Mouse (Mus musculus): Measurements from ENCODE around the gene Vsig8. TPM values are rescaled to one million over a fixed set of nuclear protein-coding genes. Genes with fewer than 3 reads are reported as not detected.

The Vsig8 gene
- polyA plus RNA-seq, 1 experiment = not detected

DNA sequence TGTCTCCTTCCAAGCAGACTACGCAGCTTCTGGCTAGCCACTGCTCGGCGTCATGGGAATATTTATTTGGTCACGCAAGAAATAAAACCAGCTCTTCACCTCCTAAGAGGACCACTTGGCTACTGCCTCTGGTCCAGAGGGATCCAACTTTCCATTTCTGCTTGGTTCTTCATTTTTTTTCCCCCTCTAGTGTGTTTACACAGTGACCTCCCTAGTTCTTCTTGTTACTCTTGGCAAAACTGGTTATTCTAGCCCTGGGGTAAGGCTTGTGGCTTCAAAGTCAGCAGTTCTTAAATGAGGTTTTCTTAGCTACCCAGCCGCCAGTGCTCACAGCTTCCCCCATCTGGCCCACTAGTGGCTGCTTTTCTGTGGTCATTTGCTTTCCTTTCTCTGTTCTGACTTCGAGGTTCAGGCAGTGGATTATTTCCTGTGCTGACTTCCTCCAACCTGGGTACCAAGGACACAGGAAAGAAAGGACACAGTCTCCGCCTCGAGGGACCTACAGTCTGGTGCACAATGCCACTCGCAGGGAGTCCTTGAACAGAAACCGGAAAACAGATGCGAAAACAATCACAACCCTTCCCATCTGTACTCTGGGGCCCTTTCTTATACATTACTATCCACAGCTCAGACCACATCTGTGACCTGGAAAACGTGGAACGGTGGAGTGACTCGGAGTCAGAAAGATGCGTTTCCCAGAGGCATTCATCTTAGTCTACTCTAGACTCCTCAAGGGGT lies 30.5 kb upstream of the Vsig8 start:
- H3K4me3 ChIP-seq (replicated peaks) = no peak overlapping the region
- peaks cover 48% of the 10 kb centered on the region for H3K27me3 ChIP-seq (ENCODE audit: control insufficient read depth)
- H3K4me1 ChIP-seq (ENCODE audit: control insufficient read depth) = peaks cover 2% of the 10 kb centered on the region
- H3K9me3 ChIP-seq (ENCODE audit: control insufficient read depth, low read length) = no peaks in the 10 kb centered on the region
- no peak for TF ChIP-seq TAL1 (IDR thresholded peaks at IDR 0.05; ENCODE audit: low read length)
- TF ChIP-seq GATA1 (IDR thresholded peaks at IDR 0.05; ENCODE audit: low read length) = no peak
- no peaks in the 10 kb centered on the region for H3K36me3 ChIP-seq (ENCODE audit: control insufficient read depth)

DNA sequence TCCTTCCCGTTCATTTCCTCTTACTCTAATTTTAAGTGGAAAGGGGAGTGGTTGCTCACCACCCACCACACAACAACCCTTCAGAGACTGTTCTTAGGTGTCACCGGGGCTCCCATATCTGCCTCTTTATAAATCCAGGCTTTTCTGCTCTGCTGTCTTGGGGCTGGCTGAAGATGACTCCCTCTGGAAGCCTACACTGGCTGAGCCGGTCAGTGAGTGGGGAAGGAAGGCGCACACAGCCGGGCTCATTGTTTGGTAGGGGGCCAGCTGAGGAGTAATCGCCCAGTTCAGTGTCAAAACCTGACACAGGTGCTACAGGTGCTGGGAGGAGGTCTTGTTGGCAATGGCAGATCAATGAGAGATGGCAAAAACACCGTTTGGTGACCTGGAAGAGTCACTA lies 29.8 kb upstream of the Vsig8 start:
- H3K27me3 ChIP-seq (ENCODE audit: control insufficient read depth) = peaks cover 46% of the 10 kb centered on the region
- H3K4me1 ChIP-seq (ENCODE audit: control insufficient read depth) = peaks cover 2% of the 10 kb centered on the region

DNA sequence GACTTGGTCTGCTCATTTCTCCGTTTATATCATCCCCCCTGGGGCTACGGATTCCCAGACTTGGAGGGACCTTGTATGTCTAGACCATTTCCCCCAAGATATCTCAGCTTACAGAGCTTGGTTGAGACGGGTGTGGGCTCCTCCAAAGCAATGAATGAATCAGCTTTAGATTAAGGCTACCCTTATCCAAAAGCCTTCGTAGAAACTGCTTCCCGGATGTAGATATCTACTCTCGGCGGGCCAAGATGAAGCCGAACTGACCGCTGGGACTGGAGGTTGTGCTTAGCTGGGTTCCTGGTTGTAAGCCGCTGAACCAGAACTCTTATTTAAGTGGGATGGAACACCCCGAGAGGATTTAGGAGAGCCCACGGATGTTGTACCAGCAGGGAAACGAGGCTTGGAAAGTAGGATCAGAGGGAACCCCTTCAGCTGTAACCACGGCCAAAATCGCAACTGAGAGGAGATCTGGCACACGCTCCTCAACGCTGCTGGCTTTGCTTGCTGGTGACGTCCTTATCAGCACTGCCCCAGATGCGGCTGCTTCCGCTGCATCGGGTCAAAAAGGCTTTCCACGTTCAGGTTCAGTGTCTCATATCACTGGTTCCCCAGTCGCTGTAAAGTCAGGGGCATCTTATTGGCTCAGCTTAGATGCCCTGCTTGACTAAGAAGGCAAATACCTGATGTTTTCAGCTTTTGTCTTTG lies 29.2 kb upstream of the Vsig8 start:
- H3K4me1 ChIP-seq (ENCODE audit: control insufficient read depth) = peaks cover 2% of the 10 kb centered on the region

More for the DNA sequence above, 29.8 kb upstream of the Vsig8 start:
- no peaks in the 10 kb centered on the region for H3K9me3 ChIP-seq (ENCODE audit: control insufficient read depth, low read length)
- H3K36me3 ChIP-seq (ENCODE audit: control insufficient read depth) = no peaks in the 10 kb centered on the region
- TF ChIP-seq GATA1 (IDR thresholded peaks at IDR 0.05; ENCODE audit: low read length) (no peak), TAL1 (IDR thresholded peaks at IDR 0.05; ENCODE audit: low read length) (no peak)
- no peak overlapping the region for H3K4me3 ChIP-seq (replicated peaks)

DNA sequence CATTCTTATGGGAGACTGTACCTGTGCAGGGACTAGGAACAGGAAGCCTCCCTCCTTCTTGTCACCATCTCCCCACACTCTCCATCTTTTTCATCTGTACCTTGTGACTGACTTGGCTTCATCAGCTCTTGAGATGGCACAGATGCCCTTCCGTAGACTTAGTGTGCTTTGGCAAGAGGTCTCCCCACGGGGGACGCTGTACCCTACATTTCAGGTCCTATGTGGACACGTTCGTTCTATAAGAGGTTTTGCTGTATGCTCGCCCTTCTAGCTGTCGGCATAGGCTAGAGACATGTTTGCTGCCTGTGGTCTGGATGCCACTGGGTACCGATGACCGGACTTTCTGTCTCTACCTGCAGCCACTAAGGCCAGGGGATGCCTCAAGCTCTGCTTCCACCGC lies 28.3 kb upstream of the Vsig8 start:
- TF ChIP-seq GATA1 (IDR thresholded peaks at IDR 0.05; ENCODE audit: low read length) (no peak), TAL1 (IDR thresholded peaks at IDR 0.05; ENCODE audit: low read length) (no peak)
- Histone ChIP-seq H3K36me3 (ENCODE audit: control insufficient read depth) (no peaks in the 10 kb centered on the region), H3K9me3 (ENCODE audit: control insufficient read depth, low read length) (no peaks in the 10 kb centered on the region), H3K27me3 (ENCODE audit: control insufficient read depth) (peaks cover 55% of the 10 kb centered on the region), H3K4me3 (replicated peaks) (no peak overlapping the region), H3K4me1 (ENCODE audit: control insufficient read depth) (peaks cover 2% of the 10 kb centered on the region)

More for the DNA sequence above, 29.2 kb upstream of the Vsig8 start:
- Histone ChIP-seq H3K27me3 (ENCODE audit: control insufficient read depth) (peaks cover 46% of the 10 kb centered on the region), H3K36me3 (ENCODE audit: control insufficient read depth) (no peaks in the 10 kb centered on the region), H3K4me3 (replicated peaks) (no peak overlapping the region), H3K9me3 (ENCODE audit: control insufficient read depth, low read length) (no peaks in the 10 kb centered on the region)
- TF ChIP-seq TAL1 (IDR thresholded peaks at IDR 0.05; ENCODE audit: low read length) (no peak), GATA1 (IDR thresholded peaks at IDR 0.05; ENCODE audit: low read length) (no peak)

DNA sequence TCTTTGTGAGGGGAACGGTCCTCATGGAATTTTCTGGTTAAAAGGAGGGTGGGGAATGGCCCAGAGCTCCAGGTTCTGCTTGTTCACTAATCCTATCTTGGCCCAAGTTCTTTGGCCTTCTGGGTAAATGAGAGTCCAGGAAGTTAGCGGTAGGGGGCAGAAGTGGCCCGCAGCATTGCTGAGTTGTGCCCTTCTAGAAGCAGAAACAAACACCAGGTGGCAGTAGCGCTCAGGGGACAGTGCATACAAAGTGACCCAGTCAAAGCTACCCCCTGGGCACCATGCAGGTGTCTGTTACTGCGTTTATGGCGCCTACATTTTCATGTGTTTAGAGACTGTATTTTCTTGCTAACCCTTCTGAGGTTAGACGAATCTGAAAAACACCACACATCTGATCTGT lies 27.0 kb upstream of the Vsig8 start:
- TF ChIP-seq TAL1 (IDR thresholded peaks at IDR 0.05; ENCODE audit: low read length) (no peak), GATA1 (IDR thresholded peaks at IDR 0.05; ENCODE audit: low read length) (no peak)
- no peak overlapping the region for H3K4me3 ChIP-seq (replicated peaks)
- H3K9me3 ChIP-seq (ENCODE audit: control insufficient read depth, low read length) = no peaks in the 10 kb centered on the region
- peaks cover 60% of the 10 kb centered on the region for H3K27me3 ChIP-seq (ENCODE audit: control insufficient read depth)
- peaks cover 2% of the 10 kb centered on the region for H3K4me1 ChIP-seq (ENCODE audit: control insufficient read depth)
- no peaks in the 10 kb centered on the region for H3K36me3 ChIP-seq (ENCODE audit: control insufficient read depth)

DNA sequence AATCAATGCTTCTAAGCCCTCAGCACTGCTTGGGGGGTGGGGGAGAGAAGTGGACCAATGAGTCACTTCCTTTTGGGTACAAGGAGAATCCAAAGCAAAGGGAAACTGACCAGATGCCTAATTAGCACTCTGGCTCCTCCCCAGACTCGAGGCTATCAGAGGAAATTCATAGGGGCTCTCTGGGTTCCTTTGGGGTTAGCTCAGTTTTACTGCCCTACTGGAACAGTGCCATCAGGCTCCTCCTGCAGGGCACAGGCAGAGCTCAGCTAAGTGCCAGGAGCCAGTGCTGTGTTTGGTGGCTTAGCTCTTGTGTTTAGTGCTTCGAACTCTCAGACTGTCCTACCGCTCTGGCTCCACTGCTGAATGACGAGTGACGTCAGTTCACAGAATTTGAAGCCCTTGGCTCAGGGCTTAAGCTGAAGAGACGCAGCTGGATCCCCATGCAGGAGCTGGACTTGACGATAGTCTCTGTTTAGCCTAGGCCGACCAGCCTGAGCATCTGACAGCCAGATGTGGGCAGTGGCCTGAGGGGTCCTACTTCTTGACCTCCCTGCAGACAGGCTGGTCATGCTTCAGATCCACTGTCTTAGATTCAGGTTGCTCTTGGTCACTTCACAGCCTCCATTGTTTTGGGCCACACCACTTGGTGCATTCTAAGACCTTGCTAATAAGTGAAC lies 25.1 kb upstream of the Vsig8 start:
- no peaks in the 10 kb centered on the region for H3K36me3 ChIP-seq (ENCODE audit: control insufficient read depth)
- H3K9me3 ChIP-seq (ENCODE audit: control insufficient read depth, low read length) = no peaks in the 10 kb centered on the region
- H3K4me3 ChIP-seq (replicated peaks) = no peak overlapping the region
- no peak for TF ChIP-seq TAL1 (IDR thresholded peaks at IDR 0.05; ENCODE audit: low read length)
- TF ChIP-seq GATA1 (IDR thresholded peaks at IDR 0.05; ENCODE audit: low read length) = no peak
- peaks cover 2% of the 10 kb centered on the region for H3K4me1 ChIP-seq (ENCODE audit: control insufficient read depth)
- peaks cover 50% of the 10 kb centered on the region for H3K27me3 ChIP-seq (ENCODE audit: control insufficient read depth)

DNA sequence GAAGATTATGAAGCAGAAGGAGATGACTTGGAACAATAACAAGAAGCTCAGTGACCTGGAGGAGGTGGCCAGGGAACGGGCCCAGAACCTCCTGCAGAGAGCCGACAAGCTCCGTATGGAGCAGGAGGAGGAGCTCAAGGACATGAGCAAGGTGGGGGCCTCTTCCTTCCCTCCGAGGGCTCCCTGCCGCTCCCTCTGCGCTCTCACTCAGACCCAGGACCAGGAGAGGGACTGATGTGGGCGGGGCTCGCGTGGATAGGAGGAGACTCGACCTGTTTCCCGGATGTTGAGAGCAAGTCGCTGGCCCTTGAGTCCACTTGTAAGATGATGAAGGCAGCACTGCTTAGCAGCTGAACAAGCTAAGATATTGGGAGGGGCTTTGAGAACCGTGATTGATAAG lies 23.2 kb upstream of the Vsig8 start:
- Histone ChIP-seq H3K27me3 (ENCODE audit: control insufficient read depth) (peaks cover 32% of the 10 kb centered on the region), H3K4me3 (replicated peaks) (no peak overlapping the region)

DNA sequence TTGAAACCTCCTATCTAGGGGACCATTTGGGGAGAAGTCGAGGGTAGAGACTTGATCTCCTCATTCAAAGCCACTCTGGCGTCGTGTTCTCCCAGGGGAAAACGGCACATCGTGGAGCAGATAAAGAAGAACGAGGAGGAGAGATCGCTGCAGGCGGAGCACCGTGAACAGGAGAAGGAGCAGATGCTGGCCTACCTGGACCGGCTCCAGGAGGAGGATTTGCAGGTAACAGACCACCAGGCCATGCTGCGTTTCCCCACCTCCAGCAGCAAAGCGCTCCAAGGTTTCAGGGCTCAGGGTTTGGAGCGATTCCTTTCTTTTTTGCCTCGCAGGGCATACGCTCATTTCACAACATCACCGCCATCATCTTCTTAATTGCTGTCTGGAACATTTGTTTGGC lies 20.6 kb upstream of the Vsig8 start:
- Histone ChIP-seq H3K27me3 (ENCODE audit: control insufficient read depth) (peaks cover 27% of the 10 kb centered on the region), H3K36me3 (ENCODE audit: control insufficient read depth) (no peaks in the 10 kb centered on the region), H3K9me3 (ENCODE audit: control insufficient read depth, low read length) (no peaks in the 10 kb centered on the region), H3K4me3 (replicated peaks) (no peak overlapping the region), H3K4me1 (ENCODE audit: control insufficient read depth) (no peaks in the 10 kb centered on the region)
- TF ChIP-seq TAL1 (IDR thresholded peaks at IDR 0.05; ENCODE audit: low read length) = no peak
- TF ChIP-seq GATA1 (IDR thresholded peaks at IDR 0.05; ENCODE audit: low read length) = no peak

More for the DNA sequence above, 23.2 kb upstream of the Vsig8 start:
- H3K9me3 ChIP-seq (ENCODE audit: control insufficient read depth, low read length) = no peaks in the 10 kb centered on the region
- TF ChIP-seq GATA1 (IDR thresholded peaks at IDR 0.05; ENCODE audit: low read length) (no peak), TAL1 (IDR thresholded peaks at IDR 0.05; ENCODE audit: low read length) (no peak)
- H3K4me1 ChIP-seq (ENCODE audit: control insufficient read depth) = no peaks in the 10 kb centered on the region
- no peaks in the 10 kb centered on the region for H3K36me3 ChIP-seq (ENCODE audit: control insufficient read depth)

DNA sequence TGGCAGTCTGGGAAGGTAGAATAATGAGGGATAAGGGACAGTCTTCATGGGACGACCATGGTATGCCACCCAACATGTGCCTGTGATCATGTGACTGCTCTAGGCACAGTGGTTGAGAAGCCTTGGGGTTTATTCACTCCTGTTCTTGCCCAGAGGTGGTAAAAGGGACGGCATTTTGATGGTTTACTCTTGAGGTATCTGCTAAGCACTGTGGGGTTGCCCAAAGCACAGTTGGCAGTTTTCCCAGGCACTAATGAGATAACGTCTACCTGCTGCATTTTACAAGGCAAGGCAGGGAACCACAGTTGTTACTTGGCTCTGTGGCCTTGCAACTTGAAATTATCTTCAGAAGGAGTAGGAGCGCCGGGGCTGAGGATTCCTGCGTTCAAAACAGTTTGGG lies 15.9 kb upstream of the Vsig8 start:
- H3K9me3 ChIP-seq (ENCODE audit: control insufficient read depth, low read length) = no peaks in the 10 kb centered on the region
- H3K4me3 ChIP-seq (replicated peaks) = no peak overlapping the region
- H3K27me3 ChIP-seq (ENCODE audit: control insufficient read depth) = no peaks in the 10 kb centered on the region; the same call in 1 of the 2 replicates
- no peaks in the 10 kb centered on the region for H3K4me1 ChIP-seq (ENCODE audit: control insufficient read depth)
- no peaks in the 10 kb centered on the region for H3K36me3 ChIP-seq (ENCODE audit: control insufficient read depth)
- no peak for TF ChIP-seq GATA1 (IDR thresholded peaks at IDR 0.05; ENCODE audit: low read length)
- TF ChIP-seq TAL1 (IDR thresholded peaks at IDR 0.05; ENCODE audit: low read length) = no peak

Measured in erythroblast, embryonic 14.5 days (primary cell).